Mouse (Mus musculus): ENCODE results near the gene Sppl3. TPM values are rescaled to one million over a fixed set of nuclear protein-coding genes. Genes with fewer than 3 reads are reported as not detected.

Gene Sppl3
- polyA plus RNA-seq, 1 experiment from 2014 or later, result 17.6 TPM

DNA sequence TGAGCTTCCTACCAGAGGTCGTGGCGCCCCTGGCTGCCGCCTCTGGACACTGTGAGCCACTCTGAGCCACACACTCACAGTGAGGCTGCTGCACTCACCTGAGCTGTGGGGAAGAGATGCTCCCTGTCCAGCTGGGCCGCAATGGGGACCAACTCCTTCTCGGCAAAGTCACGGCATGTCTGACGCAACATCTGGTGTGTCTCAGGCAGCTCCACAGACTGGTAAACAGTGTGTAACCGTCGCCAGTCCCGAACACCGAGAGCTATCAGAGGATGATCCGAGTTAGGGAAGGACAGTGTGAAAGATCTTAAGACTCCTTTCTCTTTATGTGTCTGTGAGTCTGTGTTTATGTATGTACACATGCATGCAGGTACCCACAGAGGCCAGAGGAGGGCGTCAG, 106.5 kb downstream of the Sppl3 start:
- Histone ChIP-seq H3K4me3 (replicated peaks) (no peak overlapping the region), H3K9ac (replicated peaks) (no peak overlapping the region), H3K27ac (no peak overlapping the region), H3K36me3 (peaks cover 40% of the 10 kb centered on the region), H3K27me3 (no peaks in the 10 kb centered on the region), H3K9me3 (no peaks in the 10 kb centered on the region), H3K4me2 (replicated peaks) (no peak overlapping the region), H3K4me1 (replicated peaks) (peaks cover 14% of the 10 kb centered on the region)
- no peak for ATAC-seq
- 97% methylated on average over 13 of the region's 13 CpGs for WGBS

GRCm38 (mm10) chr5:115118961-115119570, 108.1 kb downstream of the Sppl3 start, which contains the start of gene Acads:
Gene Acads, minus strand, starts transcription at chr5:115119346.
- peak within 1 kb of the TSS; percentile 66 for H3K4me3 ChIP-seq (replicated peaks)
- H3K27me3 ChIP-seq, result no peaks in the 10 kb centered on the region
- H3K9me3 ChIP-seq, result no peaks in the 10 kb centered on the region
- peaks cover 45% of the 10 kb centered on the region for H3K36me3 ChIP-seq
- H3K27ac ChIP-seq, result peak within 1 kb of the TSS; percentile 30; the same call in 1 of the 2 replicates
- peak; percentile 91 for ATAC-seq
- H3K9ac ChIP-seq (replicated peaks), result peak within 1 kb of the TSS; percentile 81
- under 1% methylated on average over 34 of the region's 39 CpGs for WGBS
- peak within 1 kb of the TSS; percentile 79 for H3K4me2 ChIP-seq (replicated peaks)
- H3K4me1 ChIP-seq (replicated peaks), result peaks cover 14% of the 10 kb centered on the region

DNA sequence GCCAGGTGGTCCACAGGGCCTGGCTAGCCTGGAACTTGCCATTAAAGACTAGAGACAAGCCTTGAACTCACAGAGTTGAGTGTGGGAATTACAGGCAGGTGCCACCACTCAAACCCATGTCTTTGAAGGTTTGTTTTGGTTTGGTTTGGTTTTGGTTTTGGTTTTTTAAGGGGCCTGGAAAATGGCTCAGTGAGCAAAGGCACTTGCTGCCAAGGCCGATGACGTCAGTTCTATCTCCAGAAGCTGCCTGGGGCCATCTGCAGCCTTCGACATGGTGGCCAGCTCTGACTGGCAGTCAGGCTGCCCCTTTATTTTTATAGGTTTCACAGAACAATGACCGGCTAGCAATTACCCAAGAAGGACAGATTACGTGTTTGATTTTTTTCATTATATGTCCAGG, 110.0 kb downstream of the Sppl3 start:
- H3K4me3 ChIP-seq (replicated peaks), result no peak overlapping the region
- ATAC-seq, result no peak
- H3K9ac ChIP-seq (replicated peaks), result no peak overlapping the region
- H3K4me1 ChIP-seq (replicated peaks), result peaks cover 27% of the 10 kb centered on the region
- no peaks in the 10 kb centered on the region for H3K27me3 ChIP-seq
- no peaks in the 10 kb centered on the region for H3K9me3 ChIP-seq
- no peak overlapping the region for H3K27ac ChIP-seq
- peaks cover 43% of the 10 kb centered on the region for H3K36me3 ChIP-seq
- 89% methylated on average over 5 of the region's 5 CpGs for WGBS
- H3K4me2 ChIP-seq (replicated peaks), result no peak overlapping the region

GRCm38 (mm10) chr5:115124690-115125089, 113.8 kb downstream of the Sppl3 start:
- Histone ChIP-seq H3K36me3 (peaks cover 67% of the 10 kb centered on the region), H3K9ac (replicated peaks) (no peak overlapping the region), H3K4me2 (replicated peaks) (no peak overlapping the region), H3K27ac (no peak overlapping the region), H3K9me3 (no peaks in the 10 kb centered on the region), H3K4me3 (replicated peaks) (no peak overlapping the region), H3K27me3 (no peaks in the 10 kb centered on the region), H3K4me1 (replicated peaks) (peaks cover 15% of the 10 kb centered on the region)
- 89% methylated on average over 6 of the region's 6 CpGs for WGBS
- ATAC-seq, result 0 out of 2 replicates have a peak, but pooled peaks have one; percentile 21

- H3K36me3 ChIP-seq, result peaks cover 74% of the 10 kb centered on the region
- 25% methylated on average over 24 of the region's 24 CpGs for whole genome bisulfite sequencing
- ATAC-seq, result peak; percentile 76
- no peaks in the 10 kb centered on the region for H3K27me3 ChIP-seq
- H3K4me2 ChIP-seq (replicated peaks), result no peak overlapping the region
- H3K9ac ChIP-seq (replicated peaks), result peak overlapping the region; percentile 5; the same call in 1 of the 2 replicates
- H3K4me3 ChIP-seq (replicated peaks), result no peak overlapping the region
- no peaks in the 10 kb centered on the region for H3K9me3 ChIP-seq
- peak overlapping the region; percentile 52 for H3K27ac ChIP-seq
- H3K4me1 ChIP-seq (replicated peaks), result peaks cover 15% of the 10 kb centered on the region
Observed at GRCm38 (mm10) chr5:115125211-115125871, 114.4 kb downstream of the Sppl3 start.

GRCm38 (mm10) chr5:115126578-115127312, 115.8 kb downstream of the Sppl3 start:
- Histone ChIP-seq H3K27ac (no peak overlapping the region), H3K4me1 (replicated peaks) (peaks cover 15% of the 10 kb centered on the region), H3K4me2 (replicated peaks) (no peak overlapping the region), H3K4me3 (replicated peaks) (no peak overlapping the region), H3K27me3 (no peaks in the 10 kb centered on the region), H3K36me3 (peaks cover 77% of the 10 kb centered on the region), H3K9me3 (no peaks in the 10 kb centered on the region), H3K9ac (replicated peaks) (no peak overlapping the region)
- 91% methylated on average over 27 of the region's 28 CpGs for WGBS
- ATAC-seq, result no peak

- peaks cover 18% of the 10 kb centered on the region for H3K4me1 ChIP-seq (replicated peaks)
- H3K9me3 ChIP-seq, result no peaks in the 10 kb centered on the region
- 93% methylated on average over 22 of the region's 22 CpGs for WGBS
- no peak overlapping the region for H3K27ac ChIP-seq
- no peak overlapping the region for H3K9ac ChIP-seq (replicated peaks)
- peaks cover 73% of the 10 kb centered on the region for H3K36me3 ChIP-seq
- H3K4me2 ChIP-seq (replicated peaks), result no peak overlapping the region
- no peaks in the 10 kb centered on the region for H3K27me3 ChIP-seq
- H3K4me3 ChIP-seq (replicated peaks), result no peak overlapping the region
- no peak for ATAC-seq
Observed at GRCm38 (mm10) chr5:115127421-115128179, 116.7 kb downstream of the Sppl3 start.

GRCm38 (mm10) chr5:115129328-115129727, 118.4 kb downstream of the Sppl3 start:
- H3K9ac ChIP-seq (replicated peaks), result no peak overlapping the region
- peaks cover 35% of the 10 kb centered on the region for H3K4me1 ChIP-seq (replicated peaks)
- H3K27me3 ChIP-seq, result no peaks in the 10 kb centered on the region
- H3K36me3 ChIP-seq, result peaks cover 58% of the 10 kb centered on the region
- no peak overlapping the region for H3K4me2 ChIP-seq (replicated peaks)
- WGBS, result 89% methylated on average over 6 of the region's 6 CpGs
- no peak overlapping the region for H3K4me3 ChIP-seq (replicated peaks)
- no peak overlapping the region for H3K27ac ChIP-seq
- ATAC-seq, result no peak
- no peaks in the 10 kb centered on the region for H3K9me3 ChIP-seq

DNA sequence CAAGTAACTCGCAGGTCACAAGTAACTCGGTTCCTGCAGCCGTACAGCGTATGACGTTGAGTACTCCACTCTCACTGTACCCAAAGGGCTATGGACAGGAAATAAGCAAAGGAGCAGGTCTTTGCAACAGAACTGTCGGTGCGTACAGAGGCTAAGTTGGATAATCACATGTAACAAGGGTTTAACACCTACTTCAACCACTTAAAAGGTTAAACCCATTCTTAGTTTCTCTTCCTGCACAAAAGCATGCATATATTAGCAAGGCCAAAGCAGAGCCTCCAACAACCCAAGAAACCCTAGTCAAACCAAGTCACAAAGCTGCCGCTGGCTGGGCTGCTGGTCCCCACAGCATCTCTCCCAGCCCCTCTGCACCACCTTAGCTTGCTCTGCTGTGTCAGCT, 121.5 kb downstream of the Sppl3 start:
- no peaks in the 10 kb centered on the region for H3K9me3 ChIP-seq
- H3K9ac ChIP-seq (replicated peaks), result peak overlapping the region; percentile 40; the same call in 1 of the 2 replicates
- 89% methylated on average over 8 of the region's 8 CpGs for WGBS
- H3K4me1 ChIP-seq (replicated peaks), result peaks cover 20% of the 10 kb centered on the region
- no peak overlapping the region for H3K27ac ChIP-seq
- no peaks in the 10 kb centered on the region for H3K27me3 ChIP-seq
- ATAC-seq, result no peak
- peak overlapping the region; percentile 8; the same call in 1 of the 2 replicates for H3K4me3 ChIP-seq (replicated peaks)
- H3K4me2 ChIP-seq (replicated peaks), result peak overlapping the region; percentile 75
- H3K36me3 ChIP-seq, result peaks cover 32% of the 10 kb centered on the region

GRCm38 (mm10) chr5:115133358-115134066, 122.6 kb downstream of the Sppl3 start:
- no peak for ATAC-seq
- peaks cover 21% of the 10 kb centered on the region for H3K36me3 ChIP-seq
- H3K27me3 ChIP-seq, result no peaks in the 10 kb centered on the region
- H3K9ac ChIP-seq (replicated peaks), result peak overlapping the region; percentile 92
- H3K4me1 ChIP-seq (replicated peaks), result peaks cover 20% of the 10 kb centered on the region
- H3K4me3 ChIP-seq (replicated peaks), result peak overlapping the region; percentile 88
- no peak overlapping the region for H3K27ac ChIP-seq
- peak overlapping the region; percentile 75 for H3K4me2 ChIP-seq (replicated peaks)
- 63% methylated on average over 6 of the region's 6 CpGs for WGBS
- H3K9me3 ChIP-seq, result no peaks in the 10 kb centered on the region

Data from midbrain, embryonic 13.5 days (tissue).